Mouse (Mus musculus): ENCODE measurements around the gene Sqstm1. TPM values are rescaled to one million over a fixed set of nuclear protein-coding genes. Genes with fewer than 3 reads are reported as not detected.

The Sqstm1 gene
- polyA plus RNA-seq, 1 experiment from 2014 or later: 224 TPM

- Histone ChIP-seq H3K36me3 (peaks cover 44% of the 10 kb centered on the region), H3K4me1 (no peaks in the 10 kb centered on the region), H3K27ac (no peak overlapping the region), H3K9ac (no peak overlapping the region), H3K4me3 (replicated peaks) (no peak overlapping the region), H3K9me3 (no peaks in the 10 kb centered on the region), H3K4me2 (no peak overlapping the region), H3K27me3 (replicated peaks) (no peaks in the 10 kb centered on the region)
- 86% methylated on average over 7 of the region's 7 CpGs for WGBS
- ATAC-seq (ENCODE audit: insufficient read depth, low FRiP score, low read depth): no peak
These were observed 52.3 kb downstream of the Sqstm1 start for GRCm38 (mm10) chr11:50158346-50158745.

- Histone ChIP-seq H3K4me1 (no peaks in the 10 kb centered on the region), H3K27ac (no peak overlapping the region), H3K27me3 (replicated peaks) (no peaks in the 10 kb centered on the region), H3K9ac (no peak overlapping the region), H3K36me3 (peaks cover 57% of the 10 kb centered on the region), H3K9me3 (no peaks in the 10 kb centered on the region), H3K4me2 (no peak overlapping the region), H3K4me3 (replicated peaks) (no peak overlapping the region)
- ATAC-seq (ENCODE audit: insufficient read depth, low FRiP score, low read depth): no peak
- 93% methylated on average over 16 of the region's 16 CpGs for WGBS
These were observed 53.8 kb downstream of the Sqstm1 start for GRCm38 (mm10) chr11:50156725-50157258.

GRCm38 (mm10) chr11:50155785-50156184 is 54.8 kb downstream of the Sqstm1 start:
- 84% methylated on average over 2 of the region's 2 CpGs for WGBS
- no peaks in the 10 kb centered on the region for H3K27me3 ChIP-seq (replicated peaks)
- H3K9me3 ChIP-seq: no peaks in the 10 kb centered on the region
- H3K9ac ChIP-seq: no peak overlapping the region
- no peak overlapping the region for H3K4me3 ChIP-seq (replicated peaks)
- H3K36me3 ChIP-seq: peaks cover 66% of the 10 kb centered on the region
- no peak for ATAC-seq (ENCODE audit: insufficient read depth, low FRiP score, low read depth)
- no peaks in the 10 kb centered on the region for H3K4me1 ChIP-seq
- H3K4me2 ChIP-seq: no peak overlapping the region
- no peak overlapping the region for H3K27ac ChIP-seq

- no peak overlapping the region for H3K27ac ChIP-seq
- WGBS: 82% methylated on average over 12 of the region's 12 CpGs
- H3K9ac ChIP-seq: no peak overlapping the region
- H3K4me1 ChIP-seq: no peaks in the 10 kb centered on the region
- no peaks in the 10 kb centered on the region for H3K27me3 ChIP-seq (replicated peaks)
- H3K4me2 ChIP-seq: no peak overlapping the region
- no peaks in the 10 kb centered on the region for H3K9me3 ChIP-seq
- no peak for ATAC-seq (ENCODE audit: insufficient read depth, low FRiP score, low read depth)
- peaks cover 67% of the 10 kb centered on the region for H3K36me3 ChIP-seq
- H3K4me3 ChIP-seq (replicated peaks): no peak overlapping the region
These were observed 55.7 kb downstream of the Sqstm1 start for GRCm38 (mm10) chr11:50154777-50155520.

DNA sequence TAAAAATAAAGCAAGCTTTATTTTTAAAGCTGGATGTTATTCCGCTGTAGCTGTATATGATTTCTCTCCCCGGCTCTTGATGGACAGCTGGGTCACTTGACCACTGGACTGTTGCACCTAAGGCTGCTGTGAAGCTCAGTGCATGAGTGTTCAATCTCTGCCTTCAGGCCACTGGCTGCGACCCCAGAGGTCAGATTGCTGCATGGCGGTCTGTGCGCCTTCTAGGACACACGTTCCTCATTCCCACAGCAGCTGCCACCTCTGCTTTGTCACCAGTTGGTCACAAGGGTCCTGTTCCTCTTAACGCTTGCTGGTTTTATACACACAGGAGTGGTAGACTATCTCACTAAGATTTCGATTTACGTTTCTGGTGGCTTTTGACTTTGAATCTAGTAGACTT is 56.5 kb downstream of the Sqstm1 start:
- no peak overlapping the region for H3K27ac ChIP-seq
- H3K9ac ChIP-seq: no peak overlapping the region
- 71% methylated on average over 9 of the region's 9 CpGs for WGBS
- no peaks in the 10 kb centered on the region for H3K4me1 ChIP-seq
- no peak for ATAC-seq (ENCODE audit: insufficient read depth, low FRiP score, low read depth)
- peaks cover 71% of the 10 kb centered on the region for H3K36me3 ChIP-seq
- no peaks in the 10 kb centered on the region for H3K9me3 ChIP-seq
- no peak overlapping the region for H3K4me3 ChIP-seq (replicated peaks)
- no peak overlapping the region for H3K4me2 ChIP-seq
- no peaks in the 10 kb centered on the region for H3K27me3 ChIP-seq (replicated peaks)

DNA sequence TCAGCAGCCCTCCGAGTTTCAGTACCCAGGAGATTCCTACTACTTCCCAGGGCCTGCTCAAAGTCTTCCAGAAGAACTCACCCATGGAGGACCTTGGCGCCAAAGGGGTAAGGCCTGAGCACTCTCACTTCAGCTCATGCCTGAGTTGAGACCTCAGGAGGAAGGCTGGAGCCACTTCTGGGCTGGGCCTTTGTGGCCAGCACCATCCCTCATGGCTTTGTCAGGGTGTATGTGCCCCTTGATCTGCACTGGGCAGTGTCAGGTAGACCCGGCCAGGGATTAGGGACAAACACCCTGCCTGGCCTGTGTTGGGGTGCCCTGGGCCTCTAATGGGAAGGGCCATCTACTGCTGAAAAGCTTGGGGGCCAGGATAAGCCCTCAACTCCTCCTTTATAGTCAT is 59.3 kb downstream of the Sqstm1 start:
- ATAC-seq (ENCODE audit: insufficient read depth, low FRiP score, low read depth): no peak
- Histone ChIP-seq H3K4me2 (no peak overlapping the region), H3K9ac (no peak overlapping the region), H3K27me3 (replicated peaks) (no peaks in the 10 kb centered on the region), H3K4me3 (replicated peaks) (no peak overlapping the region), H3K36me3 (peaks cover 69% of the 10 kb centered on the region), H3K9me3 (no peaks in the 10 kb centered on the region), H3K4me1 (no peaks in the 10 kb centered on the region), H3K27ac (no peak overlapping the region)
- WGBS: 84% methylated on average over 3 of the region's 3 CpGs

- WGBS: 85% methylated on average over 9 of the region's 9 CpGs
- no peaks in the 10 kb centered on the region for H3K27me3 ChIP-seq (replicated peaks)
These were observed 61.0 kb downstream of the Sqstm1 start for GRCm38 (mm10) chr11:50149603-50150150.

More at GRCm38 (mm10) chr11:50149603-50150150, 61.0 kb downstream of the Sqstm1 start:
- no peak overlapping the region for H3K27ac ChIP-seq
- H3K4me1 ChIP-seq: no peaks in the 10 kb centered on the region
- ATAC-seq (ENCODE audit: insufficient read depth, low FRiP score, low read depth): no peak
- no peak overlapping the region for H3K9ac ChIP-seq
- no peak overlapping the region for H3K4me2 ChIP-seq
- no peak overlapping the region for H3K4me3 ChIP-seq (replicated peaks)
- peaks cover 71% of the 10 kb centered on the region for H3K36me3 ChIP-seq
- no peaks in the 10 kb centered on the region for H3K9me3 ChIP-seq

Small RNA genes within 50 kb of the gene (microRNA-seq; reads per million reads assigned to microRNA genes)
- not detected for gene Mir6919

Other genes with a start within 250 kb of the Sqstm1 start
- 57.1 and 57.8 TPM in 2 replicates for gene Rnf130, start 185.5 kb downstream of the Sqstm1 start, polyA plus RNA-seq (2015; fragmentation: Nextera tagmentation; extraction: Ambion mirVana)
- gene Tbc1d9b, start 79.4 kb downstream of the Sqstm1 start, polyA plus RNA-seq (2015; fragmentation: Nextera tagmentation; extraction: Ambion mirVana): 33.4 and 35.9 TPM in 2 replicates
- 10.5 and 13.0 TPM in 2 replicates for gene Mrnip, start 36.4 kb downstream of the Sqstm1 start, polyA plus RNA-seq (2015; fragmentation: Nextera tagmentation; extraction: Ambion mirVana)
- 29.1 and 29.7 TPM in 2 replicates for gene Mgat4b, start 63 bp upstream of the Sqstm1 start, polyA plus RNA-seq (2015; fragmentation: Nextera tagmentation; extraction: Ambion mirVana)
- 3.7 and 4.5 TPM in 2 replicates for gene Ltc4s, start 27.8 kb upstream of the Sqstm1 start, polyA plus RNA-seq (2015; fragmentation: Nextera tagmentation; extraction: Ambion mirVana)
- gene Maml1, start 81.5 kb upstream of the Sqstm1 start, polyA plus RNA-seq (2015; fragmentation: Nextera tagmentation; extraction: Ambion mirVana): 5.0 and 5.4 TPM in 2 replicates
- gene Canx, start 114.8 kb upstream of the Sqstm1 start, polyA plus RNA-seq (2015; fragmentation: Nextera tagmentation; extraction: Ambion mirVana): 334 and 361 TPM in 2 replicates
- 0.32 and 0.53 TPM in 2 replicates for gene Cby3, start 143.6 kb upstream of the Sqstm1 start, polyA plus RNA-seq (2015; fragmentation: Nextera tagmentation; extraction: Ambion mirVana)
- gene Hnrnph1, start 166.2 kb upstream of the Sqstm1 start, polyA plus RNA-seq (2015; fragmentation: Nextera tagmentation; extraction: Ambion mirVana): 363 and 370 TPM in 2 replicates
- gene Rufy1, start 220.3 kb upstream of the Sqstm1 start, polyA plus RNA-seq (2015; fragmentation: Nextera tagmentation; extraction: Ambion mirVana): 20.5 and 20.7 TPM in 2 replicates

All from stomach, embryonic 15.5 days (tissue).